Mouse (Mus musculus) heart, adult 2 months (tissue): ENCODE results near the gene Dhx34. TPM values are rescaled to one million over a fixed set of nuclear protein-coding genes. Genes with fewer than 3 reads are reported as not detected.
A peak's percentile ranks its signal among the peaks of the same experiment; 100 is the strongest.

Experiments used
- DNase-seq, 2 experiments: peaks; one replicate each; pipeline ENCODE4 v3.0.0; 2021
- H3K27ac ChIP-seq: fragments of 200-600 bp; 2 replicates; pipeline ENCODE4 v1.8.1; 2022
- H3K27me3 ChIP-seq: fragments of 200-500 bp; 2 replicates; pipeline ENCODE4 v1.6.1; 2012; ENCODE audit warnings: mild to moderate bottlenecking, low read length, inconsistent platforms, mixed read lengths; ENCODE audit not compliant: control insufficient read depth, insufficient read depth
- H3K36me3 ChIP-seq: fragments of 200-500 bp; 2 replicates; pipeline ENCODE4 v1.6.1; 2012; ENCODE audit warnings: low read length, inconsistent platforms; ENCODE audit not compliant: control insufficient read depth, insufficient read depth
- H3K4me1 ChIP-seq: fragments of 200-500 bp; 2 replicates; pipeline ENCODE4 v1.6.1; 2011; ENCODE audit warnings: low read length; ENCODE audit not compliant: control insufficient read depth, insufficient read depth
- H3K4me3 ChIP-seq: fragments of 200-600 bp; 2 replicates; pipeline ENCODE4 v1.8.1; 2022
- H3K79me2 ChIP-seq: fragments of 200-500 bp; replicated peaks from 2 replicates; pipeline ENCODE4 v1.6.1; 2012; ENCODE audit warnings: mild to moderate bottlenecking, inconsistent platforms, low read length, moderate library complexity, mixed read lengths; ENCODE audit not compliant: control insufficient read depth, insufficient read depth
- H3K9ac ChIP-seq: fragments of 200-500 bp; 2 replicates; pipeline ENCODE4 v1.6.1; 2012; ENCODE audit warnings: low read depth, mild to moderate bottlenecking, control low read depth, inconsistent platforms, low read length, mixed read lengths
- CTCF ChIP-seq: fragments of 200-600 bp; IDR thresholded peaks from 2 replicates; pipeline ENCODE4 v1.8.1; 2022; ENCODE audit warnings: antibody characterized with exemption, mild to moderate bottlenecking, moderate library complexity
- EP300 ChIP-seq: fragments of 200-500 bp; IDR thresholded peaks from 2 replicates; pipeline ENCODE4 v1.6.1; 2011; ENCODE audit warnings: low read depth, low read length, control low read depth; ENCODE audit not compliant: insufficient read depth
- POLR2A ChIP-seq: fragments of 200-500 bp; IDR thresholded peaks from 2 replicates; pipeline ENCODE4 v1.6.1; 2011; ENCODE audit warnings: mild to moderate bottlenecking, low read depth, low read length, control low read depth; ENCODE audit not compliant: insufficient read depth
- WGBS: fragments of 180-500 bp; shearing (Covaris S2); methylation state at CpG from one replicate; pipeline ENCODE4 v1.1.7; 2018; 5-methylcytosine and 5-hydroxymethylcytosine counted together
- intact Hi-C: fragments of 180-260 bp; cut with DNase I; formaldehyde crosslinking; loops from one replicate; pipeline ENCODE4 v1.15.1; 2025
- polyA plus RNA-seq: library from polyadenylated mRNA; depleted of rRNA; stranded (reverse); fragments of >200 nt; gene quantifications from 2 replicates; pipeline ENCODE4 v1.2.3, GENCODE M21; 2012
- total RNA-seq, 2 experiments: library from RNA; stranded (reverse); gene quantifications; 2 replicates each; pipeline ENCODE4 v1.2.3; 2021

The Dhx34 gene
- total and polyA plus RNA-seq, 3 experiments = 6.1 to 15.8 (median 8.9) TPM

DNA sequence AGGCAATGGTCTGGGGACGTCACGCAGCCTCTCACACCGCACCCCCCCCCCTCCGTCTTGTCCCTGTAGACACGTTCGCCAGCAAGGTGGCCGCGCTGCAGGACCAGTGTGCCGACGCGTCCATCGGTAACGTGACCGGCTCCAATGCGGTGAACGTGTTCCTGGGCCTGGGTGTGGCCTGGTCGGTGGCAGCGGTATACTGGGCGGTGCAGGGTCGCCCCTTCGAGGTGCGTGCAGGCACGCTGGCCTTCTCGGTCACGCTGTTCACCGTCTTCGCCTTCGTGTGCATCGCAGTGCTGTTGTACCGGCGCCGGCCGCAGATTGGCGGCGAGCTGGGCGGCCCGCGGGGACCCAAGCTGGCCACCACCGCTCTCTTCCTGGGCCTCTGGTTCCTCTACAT lies 63.1 kb downstream of the Dhx34 start:
- no peaks in the 10 kb centered on the region for H3K36me3 ChIP-seq
- no peak for TF ChIP-seq POLR2A
- TF ChIP-seq EP300 = no peak
- TF ChIP-seq CTCF = no peak
- H3K4me3 ChIP-seq = no peak overlapping the region
- no peak for DNase-seq
- no peak overlapping the region for H3K9ac ChIP-seq
- intact Hi-C loops = loop anchor here (5.0 kb wide), 1 partner anchor 176 kb away; no protein-coding TSS in a partner anchor
- H3K4me1 ChIP-seq = peaks cover 1% of the 10 kb centered on the region; the same call in 1 of the 2 replicates
- peaks cover 3% of the 10 kb centered on the region for H3K27me3 ChIP-seq
- H3K27ac ChIP-seq = no peak overlapping the region
- H3K79me2 ChIP-seq = no peaks in the 10 kb centered on the region
- 21% methylated on average over 39 of the region's 39 CpGs for WGBS

DNA sequence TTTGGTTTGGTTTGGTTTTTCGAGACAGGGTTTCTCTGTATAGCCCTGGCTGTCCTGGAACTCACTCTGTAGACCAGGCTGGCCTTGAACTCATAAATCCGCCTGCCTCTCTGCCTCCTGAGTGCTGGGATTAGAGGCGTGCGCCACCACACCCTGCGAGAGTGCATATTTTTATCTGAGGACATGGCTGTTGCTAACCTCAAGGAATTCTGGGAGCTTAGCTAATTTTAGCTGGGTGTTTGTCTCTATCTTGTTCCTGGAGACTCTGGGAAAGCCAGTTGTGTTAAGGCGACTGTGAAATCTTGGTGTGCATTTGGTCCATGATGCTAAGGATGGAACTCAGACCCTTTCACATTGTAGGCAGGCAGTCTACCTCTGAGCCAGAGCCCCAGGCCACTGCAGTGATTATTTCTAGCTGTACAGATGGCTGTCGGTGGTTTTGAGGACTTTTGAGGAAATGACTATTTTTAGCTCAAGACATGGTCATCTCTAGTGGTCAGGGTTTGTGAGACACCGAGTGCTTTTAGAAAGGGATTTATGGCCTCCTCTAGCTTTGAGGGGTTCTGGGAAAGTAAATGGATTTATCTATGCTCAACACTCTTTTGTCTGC lies 65.6 kb downstream of the Dhx34 start:
- Histone ChIP-seq H3K79me2 (no peaks in the 10 kb centered on the region), H3K27me3 (peaks cover 3% of the 10 kb centered on the region), H3K36me3 (no peaks in the 10 kb centered on the region), H3K9ac (no peak overlapping the region), H3K27ac (peak overlapping the region; percentile 54), H3K4me1 (peaks cover 1% of the 10 kb centered on the region; the same call in 1 of the 2 replicates), H3K4me3 (no peak overlapping the region)
- WGBS = 31% methylated on average over 8 of the region's 8 CpGs
- TF ChIP-seq POLR2A (no peak), CTCF (no peak), EP300 (no peak)
- intact Hi-C loops = loop anchor here (5.0 kb wide), 1 partner anchor 174 kb away; no protein-coding TSS in a partner anchor
- DNase-seq = peak in 1 of 2 experiments; percentile 15

GRCm38 (mm10) chr7:16155132-16155872 lies 66.5 kb downstream of the Dhx34 start:
- 26% methylated on average over 9 of the region's 9 CpGs for WGBS
- no peak overlapping the region for H3K9ac ChIP-seq
- H3K4me1 ChIP-seq = peaks cover 1% of the 10 kb centered on the region; the same call in 1 of the 2 replicates
- intact Hi-C loops = loop anchor here (5.0 kb wide), 1 partner anchor 173 kb away; no protein-coding TSS in a partner anchor
- H3K27ac ChIP-seq = peak overlapping the region; percentile 52
- no peaks in the 10 kb centered on the region for H3K79me2 ChIP-seq
- no peaks in the 10 kb centered on the region for H3K36me3 ChIP-seq
- no peak overlapping the region for H3K4me3 ChIP-seq
- H3K27me3 ChIP-seq = peaks cover 3% of the 10 kb centered on the region
- TF ChIP-seq EP300 (no peak), CTCF (no peak), POLR2A (no peak)
- DNase-seq = peak; percentile 51 to 76

DNA sequence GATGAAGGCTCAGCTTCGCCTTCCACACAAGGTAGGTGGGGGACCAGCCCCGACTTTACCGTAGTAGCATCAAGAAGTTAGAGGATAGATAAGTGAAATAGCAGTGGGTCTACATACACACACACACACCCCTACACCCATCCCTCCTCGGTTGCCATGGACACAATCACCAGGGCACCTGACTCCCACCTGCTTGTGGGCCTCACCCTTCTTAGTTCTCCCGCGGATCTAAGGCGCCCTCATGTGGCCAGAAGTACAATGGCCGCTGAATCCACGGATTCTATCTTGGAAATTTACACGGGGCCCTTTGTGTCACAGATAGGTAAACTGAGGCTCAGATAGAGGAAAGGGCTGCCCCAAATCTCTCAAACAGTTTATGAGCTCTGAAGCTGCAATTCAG lies 68.3 kb downstream of the Dhx34 start:
- 25% methylated on average over 10 of the region's 10 CpGs for WGBS
- H3K79me2 ChIP-seq = no peaks in the 10 kb centered on the region
- no peak overlapping the region for H3K27ac ChIP-seq
- intact Hi-C loops = no loop called here
- no peaks in the 10 kb centered on the region; the same call in 1 of the 2 replicates for H3K27me3 ChIP-seq
- no peaks in the 10 kb centered on the region for H3K36me3 ChIP-seq
- peak; percentile 31 to 52 for DNase-seq
- peak; percentile 83 for TF ChIP-seq CTCF
- TF ChIP-seq EP300 = 0 out of 2 replicates have a peak, but pooled peaks have one; percentile 25
- TF ChIP-seq POLR2A = no peak
- no peak overlapping the region for H3K9ac ChIP-seq
- H3K4me3 ChIP-seq = no peak overlapping the region
- H3K4me1 ChIP-seq = peaks cover 1% of the 10 kb centered on the region; the same call in 1 of the 2 replicates

DNA sequence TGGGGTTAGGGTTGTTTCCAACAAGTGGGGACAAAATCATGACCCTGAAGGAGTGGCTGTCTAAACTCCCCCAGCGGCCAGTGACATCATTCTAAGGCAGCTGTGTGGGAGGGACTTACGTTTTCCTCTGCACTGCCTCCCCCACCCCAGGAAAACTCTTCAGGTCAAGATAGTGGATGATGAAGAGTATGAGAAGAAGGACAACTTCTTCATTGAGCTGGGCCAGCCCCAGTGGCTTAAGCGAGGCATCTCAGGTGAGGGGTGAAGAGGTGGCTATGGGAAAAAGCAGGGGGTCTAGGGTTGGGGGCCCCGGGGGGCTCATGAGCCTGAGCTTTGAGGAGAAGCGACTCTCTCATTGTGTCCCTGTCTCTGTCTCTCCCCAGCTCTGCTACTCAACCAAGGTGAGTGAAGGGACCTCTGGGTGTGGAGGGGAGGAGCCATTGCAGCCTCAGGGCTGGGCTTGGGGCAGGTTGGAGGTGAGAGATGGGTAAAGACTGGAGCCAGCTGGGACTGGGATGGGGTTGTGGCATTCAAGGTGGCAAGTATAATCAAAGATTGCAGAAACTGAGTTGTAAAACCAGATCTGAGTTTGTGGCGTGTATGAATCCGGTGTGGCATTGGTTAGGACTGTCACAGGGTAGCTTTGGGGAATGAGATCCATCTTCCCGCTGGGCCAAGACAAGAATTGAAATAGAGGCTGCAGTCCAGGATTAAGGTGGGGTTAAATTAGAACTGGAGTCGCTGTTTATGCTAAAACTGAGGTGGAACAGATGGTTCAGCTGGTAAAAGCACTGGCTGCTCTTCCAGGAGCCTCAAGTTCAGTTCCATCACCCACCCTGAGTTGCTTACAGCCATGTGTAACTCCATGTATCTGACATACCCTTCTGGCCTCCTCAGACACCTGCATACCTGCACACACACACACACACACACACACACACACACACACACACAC lies 71.4 kb downstream of the Dhx34 start:
- no peak for TF ChIP-seq POLR2A
- no peak for TF ChIP-seq CTCF
- TF ChIP-seq EP300 = no peak
- H3K27me3 ChIP-seq = 0 out of 2 replicates have a peak, but pooled peaks cover 2% of the 10 kb centered on the region
- H3K4me1 ChIP-seq = no peaks in the 10 kb centered on the region
- H3K4me3 ChIP-seq = no peak overlapping the region
- no peak overlapping the region for H3K9ac ChIP-seq
- 63% methylated on average over 9 of the region's 9 CpGs for WGBS
- no peak for DNase-seq
- no peaks in the 10 kb centered on the region for H3K79me2 ChIP-seq
- no peaks in the 10 kb centered on the region for H3K36me3 ChIP-seq
- intact Hi-C loops = no loop called here
- no peak overlapping the region for H3K27ac ChIP-seq
